Mouse (Mus musculus) right cerebral cortex, postnatal 14 days (tissue): ENCODE measurements around the gene C2.
"Not testable (repeated sequence)": the region's sequence is repeated elsewhere in the genome, so short reads cannot be mapped to it uniquely, and the experiment has no call there.

Source experiments
- DNase-seq: peaks from one replicate; pipeline ENCODE4 v3.0.0; 2022

The C2 gene

DNA sequence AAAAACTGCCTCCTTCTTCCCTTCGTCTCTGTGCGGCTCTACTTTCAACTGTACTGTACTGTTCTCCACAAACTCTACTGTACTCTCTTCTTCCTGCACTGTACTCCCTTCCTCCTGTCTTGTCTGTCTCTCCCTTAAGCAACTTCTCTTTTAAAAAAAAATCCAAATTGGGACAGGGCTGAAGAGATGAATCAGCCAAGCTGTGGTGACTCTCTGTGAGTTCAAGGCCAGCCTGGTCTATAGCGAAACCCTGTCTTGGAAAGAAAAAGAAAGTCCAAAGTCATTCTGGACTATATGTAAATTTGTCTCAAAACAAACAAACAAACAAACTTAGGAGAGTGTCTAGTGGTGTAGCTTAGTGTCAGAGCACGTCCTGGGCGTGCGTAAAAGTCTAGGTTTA lies 23.7 kb downstream of the C2 start:
- DNase-seq: no peak

DNA sequence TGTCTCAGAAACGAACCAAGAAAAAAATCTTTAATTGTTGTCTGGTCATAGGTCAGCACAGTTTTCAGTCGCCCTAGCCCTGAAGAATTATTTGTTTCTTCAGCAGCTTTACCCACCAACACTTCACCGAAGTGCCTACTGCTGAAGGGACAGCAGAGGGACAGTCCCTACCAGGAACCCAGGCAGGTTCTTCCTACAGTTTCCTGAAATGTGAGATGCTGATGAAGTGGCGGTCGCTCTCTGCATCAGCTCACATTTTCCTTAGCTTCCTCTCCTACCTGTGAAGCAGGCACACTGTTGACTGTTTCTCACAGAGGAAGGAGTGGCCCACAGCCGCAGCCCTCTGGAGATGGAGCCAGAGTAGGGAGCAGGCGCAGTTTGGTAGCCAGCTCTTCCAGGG lies 32.1 kb downstream of the C2 start:
- no peak for DNase-seq

DNA sequence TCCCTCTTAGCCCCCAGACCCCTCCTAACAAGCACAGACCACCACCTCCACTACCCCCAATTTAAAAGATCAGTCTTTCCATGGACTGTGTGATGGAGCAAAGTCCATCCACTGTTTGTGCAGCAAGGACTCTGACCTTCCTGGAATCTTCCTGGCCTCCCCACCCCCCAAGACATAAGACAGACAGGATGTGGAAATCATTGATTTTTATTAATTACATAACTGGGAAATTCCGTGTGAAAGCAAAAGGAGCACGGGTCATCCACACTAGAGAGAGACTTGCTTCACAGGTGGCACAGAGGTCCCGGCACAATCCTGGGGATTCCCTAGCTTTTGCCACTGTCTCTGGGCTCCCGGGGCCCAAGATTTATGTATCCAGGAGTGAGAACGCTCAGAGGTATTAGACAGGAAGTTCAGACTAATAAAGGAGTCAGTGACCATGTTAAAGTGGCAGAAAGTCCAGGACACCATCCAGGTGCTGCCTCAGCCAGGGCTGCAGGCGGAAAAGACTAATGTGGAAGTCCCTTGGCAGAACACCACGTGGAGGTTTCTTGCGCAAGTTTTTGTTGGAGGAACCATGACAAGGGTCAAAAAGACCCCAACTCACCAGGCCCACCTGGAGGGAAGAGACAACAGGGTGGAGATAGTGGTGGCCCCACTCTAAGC lies 35.5 kb downstream of the C2 start, which contains the start of gene Cfb:
Gene Cfb (minus strand): TSS at position 103 of the 666 bp plus-strand sequence.
- no peak for DNase-seq

DNA sequence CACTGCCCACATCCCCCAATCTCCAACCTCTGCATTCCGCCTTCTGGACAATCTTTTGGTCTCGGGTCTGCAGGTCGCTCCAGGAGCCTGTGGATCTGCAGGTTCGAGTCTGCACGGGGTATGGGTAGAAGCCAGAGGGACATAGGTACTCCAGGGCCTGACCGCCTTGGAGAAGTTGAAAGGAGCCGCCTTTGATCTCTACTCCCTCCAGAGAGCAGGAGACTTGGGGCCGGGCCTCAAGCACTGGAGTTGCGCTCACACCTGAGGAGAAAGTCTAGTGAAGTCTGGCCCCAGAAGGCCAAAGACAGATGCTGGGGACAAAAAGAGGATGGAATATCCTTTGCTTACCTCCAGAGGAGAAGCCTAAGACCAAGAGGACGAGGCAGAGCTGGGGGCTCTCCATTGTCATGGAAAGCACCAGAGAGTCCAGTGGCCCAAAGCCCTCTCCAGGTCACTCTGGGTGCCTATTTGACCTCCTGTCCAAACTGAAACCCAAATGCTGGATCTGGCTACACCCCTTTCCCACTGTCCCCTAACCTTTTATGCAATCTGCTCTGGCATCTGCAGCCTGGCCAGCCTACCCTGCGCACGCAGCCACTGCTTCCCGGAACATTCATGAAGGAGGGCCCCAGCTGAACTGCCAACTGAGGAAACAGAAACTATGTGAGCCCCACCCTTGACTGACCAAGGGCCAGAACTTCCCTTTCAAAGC lies 36.2 kb downstream of the C2 start:
- DNase-seq: no peak

DNA sequence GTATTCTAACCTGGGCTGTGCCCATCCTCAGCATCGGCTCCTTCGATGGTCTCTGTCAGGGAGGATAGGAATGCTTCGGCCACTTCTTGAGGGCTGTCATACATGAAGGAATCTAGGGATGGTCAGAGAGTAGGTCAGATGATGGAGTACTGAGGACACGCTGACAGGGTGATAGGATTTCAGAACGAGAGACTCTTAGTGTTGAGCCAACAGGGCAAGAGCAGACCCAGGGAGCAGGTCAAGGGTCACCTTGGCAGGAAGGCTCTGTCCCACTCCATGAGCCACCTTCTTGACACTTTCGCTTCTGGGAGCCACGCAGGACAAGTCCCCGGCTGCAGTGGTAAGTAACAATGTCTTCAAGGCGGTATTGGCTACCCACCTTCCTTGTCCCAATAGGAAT lies 37.6 kb downstream of the C2 start:
- DNase-seq: no peak

DNA sequence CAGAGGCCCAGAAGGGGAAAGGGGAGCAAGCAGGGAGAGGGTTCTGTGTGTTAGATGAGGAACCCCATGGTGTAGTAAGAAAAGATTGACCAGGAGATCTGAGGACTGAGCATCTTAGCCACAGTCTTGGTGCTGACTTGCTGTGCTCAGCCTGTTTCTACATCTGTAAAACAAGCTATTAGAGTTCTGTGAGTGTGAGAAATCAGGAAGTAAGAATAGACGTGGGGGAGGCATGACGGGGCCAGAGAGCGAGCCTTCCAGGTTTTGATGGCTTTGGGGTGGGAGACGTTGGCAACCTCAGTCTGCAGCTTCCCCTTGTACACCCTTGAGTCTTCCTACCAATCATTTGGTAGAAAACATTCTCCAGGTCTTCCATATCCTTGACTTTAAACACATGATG lies 39.4 kb downstream of the C2 start:
- no peak for DNase-seq

DNA sequence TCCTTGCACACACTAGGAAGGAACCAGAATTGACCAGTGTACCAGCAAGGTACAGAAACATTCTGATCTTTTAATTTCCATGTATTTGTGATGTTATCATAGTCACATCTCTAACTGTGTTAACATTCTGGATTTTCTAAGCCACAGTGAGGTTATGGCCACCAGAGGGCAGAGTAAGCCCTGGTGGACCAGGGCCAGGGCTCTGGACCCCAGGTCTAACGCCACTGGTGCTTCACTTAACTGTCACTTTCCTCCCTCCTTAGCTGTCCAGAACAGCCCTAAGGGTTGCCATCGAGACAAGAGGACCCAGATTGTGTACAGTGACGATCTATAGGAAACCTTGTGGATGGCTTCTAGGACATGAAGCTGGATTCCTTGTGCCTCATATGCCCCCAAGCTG lies 42.2 kb downstream of the C2 start:
- peak; percentile 43 for DNase-seq

DNA sequence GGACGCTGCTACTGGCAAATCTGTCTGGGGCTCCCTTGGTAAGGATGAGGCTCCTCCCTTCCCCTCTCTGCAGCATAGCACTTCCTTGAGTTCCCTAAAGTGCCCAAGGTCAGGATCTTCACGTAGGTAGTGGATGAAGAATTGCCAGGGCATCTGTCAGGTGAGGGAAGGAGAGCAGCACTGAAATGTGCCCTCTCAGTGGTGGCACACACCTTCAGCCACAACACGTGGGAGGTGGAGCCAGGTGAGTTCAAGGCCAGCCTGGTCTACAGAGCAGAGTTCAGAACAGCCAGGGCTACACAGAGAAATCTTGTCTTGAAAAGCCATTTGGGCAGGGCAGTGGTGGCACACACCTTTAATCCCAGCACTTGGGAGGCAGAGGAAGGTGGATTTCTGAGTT lies 43.3 kb downstream of the C2 start:
- DNase-seq: no peak

DNA sequence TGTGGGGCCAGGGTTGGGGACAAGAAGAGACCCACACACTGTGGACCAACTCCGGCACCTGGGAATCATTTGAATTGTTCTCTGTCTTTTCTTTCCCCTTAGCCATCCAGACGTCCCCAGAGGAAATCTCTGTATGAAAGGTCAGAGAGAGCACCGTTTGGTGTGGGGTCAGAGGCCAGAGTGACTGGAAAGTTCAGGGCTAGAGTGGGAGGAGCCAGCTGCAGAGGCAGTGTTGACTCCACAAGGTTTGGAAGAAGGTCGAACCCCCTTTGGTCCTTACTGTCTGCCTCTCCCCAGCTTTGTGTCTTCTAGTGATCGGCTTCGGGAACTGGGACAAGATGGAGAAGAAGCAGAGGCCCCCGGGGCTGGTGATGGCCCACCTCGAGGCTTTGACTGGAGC lies 44.6 kb downstream of the C2 start:
- no peak for DNase-seq

DNA sequence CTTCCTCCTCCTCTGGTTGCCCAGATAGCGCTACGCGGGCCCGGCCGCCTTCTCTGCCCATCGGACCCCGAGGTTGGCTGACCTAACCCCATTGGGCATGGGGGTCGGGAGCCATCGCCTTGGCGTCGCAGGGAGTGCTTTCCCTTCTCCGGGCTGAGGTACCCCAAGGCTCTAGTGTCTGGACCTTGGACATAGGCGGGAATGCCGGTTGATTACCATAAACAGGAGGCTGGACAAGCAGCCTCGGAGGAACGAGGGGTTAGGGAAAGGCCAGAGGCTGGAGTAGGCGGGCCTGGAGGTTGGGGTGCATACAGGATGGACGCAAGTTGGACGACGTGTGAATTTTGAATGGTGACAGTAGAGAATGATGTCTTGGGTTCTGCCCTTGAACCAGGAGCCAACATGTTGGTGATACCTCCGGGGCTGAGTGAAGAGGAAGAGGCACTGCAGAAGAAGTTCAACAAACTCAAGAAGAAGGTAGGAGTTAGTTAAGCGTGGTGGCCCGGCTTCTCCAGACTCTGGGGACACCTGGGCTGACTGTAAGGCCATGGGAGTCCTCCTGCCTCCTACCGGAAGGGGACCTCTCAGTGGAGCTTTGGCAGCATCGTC lies 47.4 kb downstream of the C2 start:
- no peak for DNase-seq

DNA sequence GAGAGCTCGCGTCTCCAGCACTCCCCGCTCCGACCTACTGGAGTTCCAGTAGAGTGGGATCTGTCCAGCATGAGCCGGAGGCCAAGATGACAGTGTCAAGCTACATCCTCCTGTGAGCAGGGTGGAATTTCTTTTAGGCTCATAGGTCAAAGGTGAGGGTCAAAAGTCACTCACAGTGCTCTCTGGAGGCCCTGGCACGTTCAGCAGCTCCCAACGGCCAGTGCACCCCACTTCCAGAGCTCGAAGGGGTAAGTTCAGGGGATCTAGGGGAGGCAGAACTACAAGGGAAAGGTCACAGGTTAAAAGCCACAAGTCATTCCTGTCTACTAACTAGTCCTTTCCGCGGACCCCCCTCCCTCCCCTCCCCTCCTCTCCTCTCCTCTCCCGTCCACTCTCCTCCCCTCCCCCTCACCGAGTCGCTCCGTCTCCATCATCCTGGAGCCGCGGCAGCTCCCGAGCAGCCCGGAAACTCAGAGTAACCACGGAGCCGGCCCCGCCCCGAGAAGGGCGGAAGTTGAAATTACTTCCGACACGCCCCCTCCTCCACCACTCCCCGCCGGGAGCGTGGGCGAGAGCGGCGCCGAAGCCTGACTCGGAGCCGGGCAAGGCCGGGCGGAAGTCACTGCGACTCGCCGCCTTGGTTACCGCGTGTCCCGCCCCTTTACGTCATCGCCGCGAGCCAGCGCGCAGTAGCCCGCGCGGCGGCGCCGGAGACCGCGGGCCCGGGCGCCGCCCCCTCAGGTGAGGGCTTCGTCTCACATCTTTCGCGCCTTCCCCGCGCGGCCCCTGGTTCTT lies 48.1 kb downstream of the C2 start, which contains the start of the genes Skiv2l and Nelfe:
Gene Skiv2l (minus strand): TSS at position 489 of the 795 bp plus-strand sequence.
Gene Nelfe (plus strand): TSS at position 670 of the 795 bp plus-strand sequence.
- DNase-seq: peak; percentile 98

DNA sequence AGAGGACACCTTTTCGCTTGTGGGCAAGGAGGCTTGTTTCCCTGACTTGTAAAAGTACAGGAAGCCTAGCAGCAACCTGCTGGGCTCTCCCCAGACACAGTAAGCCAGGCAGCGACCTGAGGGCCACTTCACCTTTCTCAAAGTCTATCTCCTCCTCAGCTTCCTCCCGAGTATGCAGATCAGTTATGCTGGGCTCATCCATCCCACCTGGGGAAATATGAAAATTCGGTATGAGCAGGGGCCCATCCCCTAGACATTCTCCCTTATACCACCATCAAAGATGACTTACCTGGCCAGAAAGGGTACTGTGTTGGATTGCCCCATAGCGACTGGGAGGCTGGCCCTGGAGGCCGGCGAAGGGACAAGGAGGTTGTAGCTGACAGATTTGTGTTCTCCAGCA lies 50.5 kb downstream of the C2 start:
- no peak for DNase-seq

DNA sequence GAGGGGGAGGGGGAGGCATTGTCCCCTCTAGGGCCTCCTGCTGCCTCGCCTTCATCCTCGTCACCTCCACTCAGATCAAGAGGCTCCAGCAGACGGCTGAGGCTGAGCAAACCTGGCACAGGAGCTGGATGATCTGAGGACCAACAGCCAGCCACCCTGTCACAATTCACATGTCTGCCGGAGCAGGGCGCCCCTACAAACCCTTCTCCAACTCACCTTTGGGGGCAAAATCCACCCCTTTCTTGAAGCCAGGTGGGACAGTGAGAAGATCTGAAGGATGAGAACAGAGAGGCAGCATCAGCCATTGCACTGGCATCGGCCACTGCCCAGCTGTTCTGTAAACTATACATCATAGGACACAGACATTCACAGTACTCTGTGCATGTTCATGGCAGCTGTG lies 50.9 kb downstream of the C2 start:
- no peak for DNase-seq

DNA sequence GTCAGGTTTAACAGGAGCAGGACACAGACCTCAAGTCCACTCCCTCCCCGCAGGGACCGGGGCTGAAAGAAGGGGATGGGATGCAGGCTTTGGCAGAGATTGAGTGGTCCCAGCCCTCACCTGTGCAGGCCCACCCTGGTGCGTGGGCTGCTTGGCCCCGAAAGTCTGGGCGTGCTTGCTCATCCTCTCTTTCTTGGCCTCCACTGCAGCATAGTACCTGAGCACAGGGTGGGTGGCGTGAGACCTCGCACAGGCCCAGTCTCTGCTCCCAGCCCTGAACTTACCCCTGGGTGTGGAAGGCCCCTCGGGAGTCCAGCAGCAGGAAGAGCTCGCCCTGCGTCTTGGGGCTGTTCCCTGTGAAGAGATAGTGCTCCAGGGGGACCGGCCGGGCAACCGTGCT lies 53.2 kb downstream of the C2 start:
- no peak for DNase-seq

DNA sequence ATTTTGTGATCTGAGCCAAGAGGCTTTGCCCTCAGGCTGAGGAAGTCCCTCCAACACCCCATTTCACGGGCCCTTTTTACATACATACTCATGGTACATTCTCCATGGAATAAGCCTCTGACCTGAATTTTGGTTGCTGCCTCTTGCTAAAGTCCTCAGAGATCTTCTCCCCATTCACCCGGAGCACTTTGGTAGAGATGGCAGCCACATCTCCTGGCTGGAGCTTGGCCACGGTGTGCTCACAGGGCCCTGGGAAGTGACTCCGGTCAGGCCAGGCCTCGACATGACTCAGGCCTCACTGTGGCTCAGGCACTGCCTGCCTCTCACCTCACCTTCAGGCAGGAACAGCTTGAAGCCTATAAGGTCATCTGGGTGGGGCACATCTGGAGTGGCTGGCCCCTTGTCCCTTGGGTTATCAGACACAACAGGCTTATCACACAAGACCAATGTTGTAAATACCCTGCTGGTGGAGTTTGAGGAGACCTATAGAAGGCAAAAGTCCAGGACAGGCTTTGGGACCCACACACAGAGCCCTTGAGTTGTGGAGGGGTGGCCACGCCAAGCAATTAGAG lies 57.2 kb downstream of the C2 start:
- no peak for DNase-seq

DNA sequence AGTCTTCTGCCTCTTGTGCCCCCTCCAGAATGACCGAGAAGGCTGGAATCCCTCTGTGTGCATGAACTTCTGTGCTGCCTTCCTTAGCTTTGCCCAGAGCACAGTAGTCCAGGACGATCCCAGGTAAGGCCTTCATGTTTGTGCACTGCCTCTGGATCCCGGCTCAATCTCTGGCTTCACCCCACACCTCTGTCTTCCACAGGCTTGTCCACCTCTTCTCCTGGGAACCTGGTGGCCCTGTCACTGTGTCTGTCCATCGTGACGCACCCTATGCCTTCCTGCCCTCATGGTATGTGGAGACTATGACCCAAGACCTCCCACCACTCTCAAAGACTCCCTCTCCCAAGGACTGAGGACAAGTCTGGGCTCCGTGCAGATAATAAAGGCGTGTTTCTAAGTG lies 59.3 kb downstream of the C2 start:
- no peak for DNase-seq

DNA sequence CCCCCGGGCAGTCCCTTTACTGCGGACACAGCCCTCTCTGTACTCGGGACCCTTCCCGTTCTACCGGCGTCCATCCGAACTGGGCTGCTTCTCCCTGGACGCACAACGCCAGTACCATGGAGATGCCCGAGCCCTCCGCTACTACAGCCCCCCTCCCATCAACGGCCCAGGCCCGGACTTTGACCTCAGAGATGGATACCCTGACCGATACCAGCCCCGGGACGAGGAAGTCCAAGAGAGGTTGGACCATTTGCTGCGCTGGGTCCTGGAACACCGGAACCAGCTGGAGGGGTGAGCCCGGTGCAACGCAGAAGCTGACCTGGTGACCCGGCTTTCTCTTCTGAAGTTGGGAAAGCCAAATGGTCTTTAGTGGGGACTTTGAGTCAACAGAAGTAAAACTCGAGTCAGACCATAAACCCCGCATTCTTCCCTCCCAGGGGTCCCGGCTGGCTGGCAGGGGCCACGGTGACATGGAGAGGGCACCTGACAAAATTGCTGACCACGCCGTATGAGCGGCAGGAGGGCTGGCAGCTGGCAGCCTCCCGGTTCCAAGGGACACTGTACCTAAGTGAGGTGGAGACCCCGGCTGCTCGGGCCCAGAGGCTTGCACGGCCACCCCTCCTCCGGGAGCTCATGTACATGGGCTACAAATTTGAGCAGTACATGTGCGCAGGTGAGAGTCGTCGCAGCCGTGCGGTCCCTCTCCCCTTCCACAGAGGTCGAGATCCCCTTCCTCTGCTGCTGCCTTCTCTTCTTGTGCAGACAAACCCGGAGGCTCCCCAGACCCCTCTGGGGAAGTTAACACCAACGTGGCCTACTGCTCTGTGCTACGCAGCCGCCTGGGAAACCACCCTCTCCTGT lies 60.4 kb downstream of the C2 start:
- DNase-seq: no peak

DNA sequence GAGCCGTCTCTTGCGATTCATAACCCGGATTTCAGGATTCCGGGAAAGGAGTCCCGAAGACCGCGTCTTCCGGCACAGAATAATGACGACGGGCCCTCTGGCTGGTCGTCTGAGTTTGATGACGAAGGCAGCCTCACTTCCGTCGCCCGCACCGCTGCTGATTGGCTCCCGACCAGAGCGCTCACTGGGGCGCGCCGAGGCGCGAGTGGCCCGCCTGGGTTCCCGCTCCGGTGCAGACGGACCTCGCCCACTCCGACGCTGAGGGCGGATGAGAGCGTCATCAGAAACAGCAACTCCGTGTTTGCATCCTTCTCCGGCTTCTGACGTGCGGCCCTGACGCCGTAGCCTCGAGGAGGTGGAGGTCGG lies 61.2 kb downstream of the C2 start, which contains the start of the genes Stk19 and Dxo:
Gene Stk19 (minus strand): TSS at position 90 of the 366 bp plus-strand sequence.
Gene Dxo (plus strand): TSS at position 164 of the 366 bp plus-strand sequence.
- peak; percentile 98 for DNase-seq

DNA sequence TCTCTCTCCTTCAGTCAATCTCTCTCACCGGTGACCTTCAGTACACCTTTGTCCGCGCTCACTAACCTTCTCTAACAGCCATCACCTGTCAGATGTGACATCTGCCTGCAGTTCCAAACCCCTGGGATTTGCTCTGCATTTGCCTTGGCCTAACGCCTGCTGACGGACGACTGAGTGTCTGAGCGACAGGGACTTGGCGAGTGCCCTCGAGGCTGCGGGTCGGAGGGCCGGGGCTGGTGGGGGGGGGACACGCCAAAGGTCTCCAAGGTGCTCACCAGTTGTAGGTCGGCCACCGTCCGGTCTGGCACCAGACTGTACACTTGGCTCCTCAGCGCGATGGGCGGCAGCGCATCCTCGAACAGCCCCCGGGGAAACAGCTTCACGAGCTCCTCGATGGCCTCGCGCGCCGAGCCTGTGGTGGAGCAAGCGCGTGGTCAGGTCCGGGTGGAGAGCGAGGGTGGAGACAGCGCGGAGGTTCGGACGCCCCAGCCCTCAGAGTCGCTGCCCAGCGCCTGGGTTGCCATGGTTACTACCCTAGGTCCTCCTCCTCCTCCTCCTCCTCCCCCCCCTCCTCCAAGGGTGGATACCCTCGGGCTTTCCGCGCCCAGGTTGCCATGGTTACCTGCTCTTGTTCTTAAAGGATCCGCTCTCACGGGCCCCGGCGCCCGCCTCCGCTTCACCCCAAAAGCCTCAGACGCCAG lies 61.8 kb downstream of the C2 start:
- no peak for DNase-seq

DNA sequence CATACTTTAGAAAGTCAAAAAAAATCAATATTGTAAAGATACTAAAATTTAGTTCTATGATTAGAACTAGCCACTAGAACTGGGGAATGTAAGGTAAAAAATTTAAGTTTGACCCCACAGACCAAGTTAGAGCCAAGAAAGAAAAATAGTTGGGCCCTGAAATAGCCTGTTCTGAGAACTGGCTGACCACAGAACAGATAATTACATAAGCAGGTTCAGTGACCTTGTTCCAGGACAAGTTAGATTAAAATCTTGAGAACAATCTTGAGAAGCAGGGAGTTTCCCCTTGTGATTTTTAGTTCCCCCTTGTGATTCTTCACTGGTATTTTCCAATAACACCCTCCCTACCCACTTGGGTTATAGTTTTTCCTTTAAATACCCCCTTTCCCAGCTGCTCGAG lies 67.3 kb downstream of the C2 start:
- DNase-seq: not testable (repeated sequence)

DNA sequence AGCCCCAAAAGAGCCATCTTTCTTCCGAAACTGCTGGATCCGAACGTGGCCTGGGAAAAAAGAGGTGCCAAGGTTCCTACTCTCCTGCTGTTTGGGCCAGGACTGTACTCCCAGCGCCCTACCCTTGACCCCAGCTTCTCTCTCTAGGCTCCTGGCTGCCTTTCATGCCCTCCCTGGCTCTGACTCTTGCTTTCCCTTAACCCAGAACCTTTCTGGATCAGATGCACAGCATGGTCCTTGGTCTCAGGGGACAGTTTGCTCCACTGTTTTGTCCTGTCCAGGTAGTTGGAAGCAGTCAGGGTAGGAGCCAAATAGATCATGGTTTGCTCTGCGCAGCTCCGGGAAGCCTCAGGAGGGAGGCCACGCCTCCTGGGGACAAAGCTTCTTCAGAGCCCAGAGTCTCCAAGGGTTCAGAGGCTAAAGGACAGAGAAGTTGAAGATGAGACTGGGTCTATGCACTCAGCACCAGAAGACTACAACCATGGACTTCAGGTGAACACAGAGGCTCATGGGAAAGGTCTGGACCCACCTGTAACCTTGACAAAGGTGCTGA lies 83.2 kb downstream of the C2 start:
- no peak for DNase-seq
